Mouse (Mus musculus): ENCODE measurements around the gene Fosl2.
A peak's percentile ranks its signal among the peaks of the same experiment; 100 is the strongest.

The Fosl2 gene

DNA sequence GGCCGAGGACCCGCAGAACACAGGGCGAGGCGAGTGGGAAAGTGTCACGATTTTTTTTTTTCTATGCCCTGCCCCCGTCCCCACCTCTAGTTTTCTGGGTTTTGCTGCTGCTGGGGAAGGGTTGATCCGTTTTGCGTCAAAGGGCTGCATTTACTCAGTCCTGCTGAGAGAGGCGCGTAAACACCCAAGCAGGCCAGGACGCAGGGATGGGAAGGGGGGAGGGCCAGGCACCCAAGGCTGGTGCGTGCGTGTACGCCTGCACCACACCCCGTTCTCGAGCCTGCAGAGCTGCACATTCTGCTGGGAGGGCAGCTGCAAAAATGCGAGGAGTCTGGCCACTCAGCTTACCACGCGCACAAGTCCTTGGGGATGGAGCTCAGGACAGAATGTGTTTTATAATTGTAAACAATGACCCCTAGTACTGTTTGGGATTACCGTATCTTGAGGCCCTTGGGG is 2.0 kb upstream of the Fosl2 start:
- DNase-seq (ENCODE audit: low read depth, low spot score) = peak; percentile 78

DNA sequence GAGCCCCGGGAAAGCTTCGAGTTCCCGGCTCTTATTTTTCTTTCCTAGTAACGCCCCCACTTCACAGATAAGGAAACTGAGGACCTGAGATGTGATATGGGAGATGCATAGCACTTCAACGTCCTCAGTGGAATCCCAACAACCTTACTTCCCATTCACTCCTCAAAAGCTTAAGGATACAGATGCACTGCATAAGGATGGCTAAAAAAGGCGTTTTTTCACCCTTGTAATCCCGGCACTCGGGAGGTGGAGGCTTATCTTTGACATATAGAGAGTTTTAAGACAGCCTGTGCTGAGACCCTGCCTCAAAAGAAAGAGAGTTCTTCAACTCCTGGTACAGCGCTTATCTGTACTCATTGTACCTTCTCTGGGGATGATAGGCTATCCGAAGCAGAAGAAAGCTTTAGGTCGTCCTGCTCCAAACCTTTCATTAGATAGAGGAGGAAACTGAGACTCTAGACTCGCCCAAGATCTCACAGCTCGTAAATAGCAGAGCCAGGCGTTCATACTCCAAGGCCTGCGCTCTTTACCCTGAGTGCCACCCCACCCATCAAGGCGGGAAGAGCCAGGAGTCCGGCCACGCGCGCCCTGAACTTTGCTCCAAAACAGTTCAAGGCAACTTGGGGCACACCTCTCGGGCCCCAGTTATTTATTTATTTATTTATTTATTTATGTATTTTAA is 1.4 kb upstream of the Fosl2 start:
- peak; percentile 28 for DNase-seq (ENCODE audit: low read depth, low spot score)

DNA sequence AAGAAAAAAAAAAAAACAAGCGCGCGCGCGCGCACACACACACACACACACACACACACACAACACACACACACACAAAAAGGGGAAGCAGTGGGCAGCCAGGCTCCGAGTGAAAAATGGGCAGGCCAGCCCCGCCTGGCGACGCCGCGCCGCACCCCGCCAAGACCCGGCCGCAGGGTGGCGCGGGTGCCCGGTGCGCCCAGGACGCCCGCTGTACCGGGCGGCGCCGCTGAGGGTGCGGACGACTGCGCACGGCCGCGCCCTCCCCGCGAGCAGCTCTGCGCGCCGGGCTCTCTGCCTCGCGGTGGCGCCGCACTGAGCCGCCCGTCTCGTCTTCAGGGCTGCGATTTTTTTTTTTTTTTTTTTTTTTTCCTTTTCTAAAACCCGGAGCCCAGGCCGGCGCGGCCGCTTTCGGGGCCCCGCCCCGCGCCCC is 682 bp upstream of the Fosl2 start:
- DNase-seq (ENCODE audit: low read depth, low spot score) = peak; percentile 82

DNA sequence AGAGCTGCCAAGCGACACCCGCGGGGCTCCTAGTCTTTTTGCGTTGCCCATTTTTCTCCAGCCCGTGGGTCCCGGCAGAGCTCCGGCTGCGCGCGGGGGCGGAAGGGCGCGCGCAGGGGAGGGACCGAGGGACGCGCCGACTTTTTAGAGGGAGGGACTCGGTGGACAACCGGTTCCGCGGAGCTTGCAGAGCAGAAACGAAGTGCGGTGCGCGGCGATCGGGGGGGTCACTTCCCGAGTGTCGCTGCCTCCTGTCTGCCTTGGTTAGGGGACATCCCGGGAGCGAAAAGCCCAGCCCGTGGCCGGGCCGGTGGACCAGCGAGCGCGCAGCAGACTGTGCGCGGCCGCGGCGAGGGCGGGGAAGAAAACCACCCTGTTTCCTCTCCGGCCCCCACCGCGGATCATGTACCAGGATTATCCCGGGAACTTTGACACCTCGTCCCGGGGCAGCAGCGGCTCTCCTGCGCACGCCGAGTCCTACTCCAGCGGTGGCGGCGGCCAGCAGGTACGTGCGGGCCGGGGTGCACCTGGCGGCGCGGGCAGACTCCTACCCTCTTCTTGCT is 781 bp downstream of the Fosl2 start:
- DNase-seq (ENCODE audit: low read depth, low spot score) = peak; percentile 70

DNA sequence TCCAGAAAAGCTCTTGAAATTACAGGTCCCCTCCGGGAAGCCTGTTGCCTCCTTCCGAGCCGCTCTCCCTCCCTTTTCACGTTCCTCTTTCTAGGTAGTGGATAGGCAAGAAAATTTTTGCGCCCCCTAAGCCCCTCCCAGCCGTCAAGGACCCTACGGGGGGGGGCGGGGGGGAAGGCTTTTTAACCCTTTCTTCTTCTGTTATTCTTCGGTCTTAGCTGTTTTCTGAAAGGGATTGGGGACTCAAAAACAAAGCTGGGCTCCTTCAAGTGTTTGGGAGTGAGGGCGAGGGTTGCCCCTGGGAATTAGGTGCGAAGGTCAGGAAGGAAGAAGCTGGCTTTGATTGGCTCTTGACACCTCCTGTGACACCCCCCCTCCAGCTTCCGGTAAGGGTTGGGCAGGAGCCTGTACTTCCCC is 1.5 kb downstream of the Fosl2 start:
- peak; percentile 26 for DNase-seq (ENCODE audit: low read depth, low spot score)

DNA sequence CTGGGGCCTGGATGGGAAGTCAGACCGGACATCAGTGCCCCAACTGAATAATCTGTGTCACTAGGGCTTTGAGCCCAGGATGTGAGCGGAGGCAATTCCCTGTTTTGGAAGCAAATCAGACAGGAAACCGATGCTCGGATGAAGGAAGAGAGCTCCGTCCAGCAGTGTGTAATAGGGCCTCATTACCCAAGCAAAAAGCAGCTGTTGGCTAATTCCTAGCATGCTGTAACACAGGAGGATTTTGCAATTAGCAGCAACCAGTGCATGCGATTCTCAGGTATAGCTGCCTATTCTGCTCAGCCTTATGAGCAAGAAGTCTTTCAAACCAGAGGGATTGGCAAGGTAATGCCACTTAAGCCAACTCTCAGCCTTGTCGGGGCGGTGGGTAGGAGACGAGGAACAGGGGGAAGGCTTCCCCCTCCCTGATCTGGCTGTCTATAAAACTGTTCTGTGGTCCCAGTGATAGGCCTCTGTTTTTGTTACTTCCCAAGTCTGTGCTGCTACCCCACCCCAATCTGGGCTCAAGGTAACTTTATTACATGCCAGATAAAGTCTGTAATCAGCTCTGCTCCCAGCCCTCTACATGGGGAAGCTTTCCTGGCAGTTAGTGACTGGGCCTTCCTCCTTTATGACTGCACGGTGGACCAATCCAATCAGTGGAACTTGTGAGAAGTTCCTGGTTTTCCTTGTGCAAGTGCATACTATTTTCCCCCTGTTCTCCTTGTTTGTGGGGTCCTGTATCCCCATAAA is 3.0 kb downstream of the Fosl2 start:
- DNase-seq (ENCODE audit: low read depth, low spot score) = peak; percentile 20

DNA sequence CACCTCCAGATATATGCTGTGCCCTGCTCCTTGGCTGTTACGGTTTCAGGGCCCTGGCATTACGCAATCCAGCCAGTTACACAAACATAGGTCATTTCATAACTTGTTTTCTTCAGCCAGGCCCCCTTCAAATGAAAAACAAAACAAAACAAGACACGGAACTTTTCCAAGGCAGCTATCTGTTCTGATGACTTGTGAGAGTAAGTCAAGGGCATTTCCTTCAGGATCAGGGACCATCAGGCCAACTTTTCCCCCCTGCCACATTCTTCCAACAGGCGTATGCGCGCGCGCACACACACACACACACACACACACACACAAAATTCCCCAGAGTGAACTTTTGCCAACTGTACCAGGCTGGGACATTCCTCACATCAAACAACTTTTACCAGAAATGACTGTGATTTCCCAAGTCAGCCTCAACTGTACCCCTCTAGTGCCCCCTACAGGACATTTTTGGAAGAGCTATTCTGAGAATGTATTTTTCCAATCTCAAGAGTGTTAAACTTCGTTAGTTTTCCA is 4.0 kb downstream of the Fosl2 start:
- DNase-seq (ENCODE audit: low read depth, low spot score) = peak; percentile 82

DNA sequence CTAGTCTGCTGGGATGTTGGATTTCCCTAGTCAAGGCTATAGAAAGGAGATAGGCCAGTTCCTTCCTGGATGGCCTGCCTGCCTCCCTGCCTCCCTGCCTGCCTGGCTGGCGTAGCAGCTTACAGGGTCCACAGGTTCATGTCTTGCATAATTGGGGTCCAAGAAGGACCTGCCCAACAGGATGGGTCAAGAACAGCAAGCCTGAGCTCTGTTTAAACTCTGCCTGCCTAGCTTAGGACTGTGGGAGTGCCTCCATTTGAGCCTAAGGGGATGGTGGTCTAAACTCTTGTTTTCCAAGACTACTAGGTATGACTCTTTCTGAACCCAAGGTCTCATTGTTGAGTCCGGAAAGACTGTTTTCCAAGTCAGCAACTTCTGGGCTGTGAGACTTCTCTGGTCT is 6.3 kb downstream of the Fosl2 start:
- no peak for DNase-seq (ENCODE audit: low read depth, low spot score)

DNA sequence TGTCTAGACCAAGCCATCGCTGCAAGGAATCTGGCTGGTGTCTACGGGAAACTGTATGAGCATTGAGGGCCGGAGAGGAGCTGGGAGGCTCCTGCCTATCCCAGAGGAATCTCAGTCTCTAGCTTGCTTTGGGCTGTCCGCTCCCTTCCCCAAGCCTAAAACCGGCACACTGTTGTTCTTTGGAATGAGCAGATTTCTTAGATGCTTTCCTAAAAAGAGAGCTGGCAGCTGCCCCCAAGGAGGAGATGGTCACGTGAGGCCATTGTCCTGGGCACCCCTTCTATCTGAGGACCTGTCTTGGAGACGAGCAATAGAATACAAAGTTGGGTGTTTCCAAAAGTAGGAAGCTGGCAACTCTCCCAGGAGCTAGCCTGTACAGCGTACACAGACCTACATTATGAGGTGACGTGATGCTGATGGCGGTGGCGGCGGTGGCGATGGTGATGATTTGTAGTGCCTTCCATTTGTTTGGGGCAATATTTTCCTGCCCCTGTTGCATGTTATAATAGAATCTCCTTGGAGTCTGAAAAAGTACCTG is 7.9 kb downstream of the Fosl2 start:
- DNase-seq (ENCODE audit: low read depth, low spot score) = no peak

DNA sequence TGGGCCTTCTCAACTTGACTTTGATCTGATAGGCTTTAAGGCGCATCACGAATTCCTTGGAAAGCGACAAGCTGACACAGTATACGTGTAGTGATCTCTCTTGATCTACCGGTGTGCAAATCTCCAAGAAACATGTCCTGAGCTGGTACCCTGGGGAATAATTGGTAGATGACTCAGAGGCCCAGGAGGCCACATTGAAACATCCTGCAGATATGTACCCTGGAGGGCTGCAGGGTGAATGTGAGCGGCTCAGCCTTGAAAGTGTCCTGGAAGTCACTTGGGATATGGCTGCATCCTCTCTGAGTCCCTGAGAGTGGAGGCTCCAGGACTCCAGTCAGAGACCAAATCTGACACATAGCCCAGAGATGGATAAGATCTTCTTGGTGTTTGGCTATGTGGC is 10.7 kb downstream of the Fosl2 start:
- DNase-seq (ENCODE audit: low read depth, low spot score) = no peak

DNA sequence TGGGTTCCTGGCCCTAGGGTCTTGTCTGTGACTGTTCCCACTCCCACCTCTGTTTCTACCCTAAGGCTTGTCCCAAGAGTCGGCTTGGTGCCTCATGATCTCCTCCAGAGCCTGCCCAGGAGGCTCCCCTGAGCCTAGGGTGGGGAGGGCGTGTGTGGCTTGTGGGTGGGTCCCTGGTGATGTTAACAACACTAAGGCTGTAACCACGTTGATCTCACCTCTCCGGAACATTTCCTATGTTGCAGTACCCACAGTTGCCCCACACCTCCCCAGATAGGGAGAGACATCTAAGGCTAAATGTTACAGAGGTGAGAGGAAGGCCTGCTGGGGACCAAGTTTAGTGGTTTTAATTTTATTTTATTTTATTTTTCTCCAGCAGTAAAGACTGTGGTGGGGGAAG is 13.0 kb downstream of the Fosl2 start:
- DNase-seq (ENCODE audit: low read depth, low spot score) = no peak

DNA sequence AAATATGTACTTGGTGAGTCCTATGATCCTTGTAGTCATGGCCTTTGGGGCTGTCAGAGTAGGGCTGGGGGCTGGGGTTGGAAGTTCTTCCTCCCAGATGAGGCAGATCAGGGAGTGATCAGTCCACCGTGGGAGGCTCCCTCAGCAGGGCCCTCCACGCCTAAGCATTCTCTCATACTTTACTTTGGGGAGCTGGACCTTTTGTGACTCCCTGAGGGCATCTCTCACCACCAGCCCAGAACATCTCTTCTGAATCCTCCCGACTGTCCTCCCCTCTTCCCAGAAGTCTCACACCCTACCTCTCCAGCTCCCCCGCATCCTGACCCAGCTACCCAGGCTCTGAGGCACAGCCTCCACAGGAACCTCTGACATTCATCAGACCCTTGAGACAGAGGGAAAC is 15.6 kb downstream of the Fosl2 start:
- no peak for DNase-seq (ENCODE audit: low read depth, low spot score)

DNA sequence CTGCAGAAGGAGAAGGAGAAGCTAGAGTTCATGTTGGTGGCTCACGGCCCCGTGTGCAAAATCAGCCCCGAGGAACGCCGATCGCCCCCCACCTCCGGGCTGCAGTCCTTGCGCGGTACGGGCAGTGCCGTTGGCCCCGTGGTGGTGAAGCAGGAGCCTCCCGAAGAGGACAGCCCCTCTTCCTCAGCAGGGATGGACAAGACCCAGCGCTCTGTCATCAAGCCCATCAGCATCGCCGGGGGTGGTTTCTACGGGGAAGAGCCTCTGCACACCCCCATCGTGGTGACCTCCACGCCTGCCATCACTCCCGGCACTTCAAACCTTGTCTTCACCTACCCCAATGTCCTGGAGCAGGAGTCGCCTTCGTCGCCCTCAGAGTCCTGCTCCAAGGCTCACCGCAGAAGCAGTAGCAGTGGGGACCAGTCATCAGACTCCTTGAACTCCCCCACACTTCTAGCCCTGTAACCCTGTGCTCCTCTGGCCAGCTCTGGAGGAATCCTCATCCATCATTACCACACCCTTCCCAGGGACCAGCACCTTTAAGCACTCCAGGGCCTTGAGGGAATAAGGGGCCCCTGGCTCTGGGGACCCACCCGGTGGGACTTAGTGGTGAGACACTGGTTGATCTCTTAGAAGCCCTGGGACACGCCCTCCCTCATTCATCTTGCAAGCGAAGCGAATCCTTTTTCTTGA is 17.3 kb downstream of the Fosl2 start:
- DNase-seq (ENCODE audit: low read depth, low spot score) = no peak

DNA sequence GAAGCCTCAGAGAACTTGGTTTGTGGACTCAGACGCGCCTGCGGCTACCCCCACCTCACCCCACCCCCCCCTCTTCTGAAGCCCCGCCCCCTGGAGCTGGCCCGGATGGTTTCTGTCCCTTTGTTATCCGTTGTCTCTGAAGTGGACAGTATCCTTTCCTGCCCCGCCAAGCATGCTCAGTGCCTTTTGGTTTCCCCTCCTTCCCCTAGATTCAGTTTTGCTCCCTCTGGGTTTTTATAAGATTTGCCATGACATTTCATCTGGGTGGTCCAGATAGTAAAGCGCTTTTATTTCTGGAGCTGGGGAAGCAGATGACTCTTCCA is 17.8 kb downstream of the Fosl2 start:
- no peak for DNase-seq (ENCODE audit: low read depth, low spot score)

DNA sequence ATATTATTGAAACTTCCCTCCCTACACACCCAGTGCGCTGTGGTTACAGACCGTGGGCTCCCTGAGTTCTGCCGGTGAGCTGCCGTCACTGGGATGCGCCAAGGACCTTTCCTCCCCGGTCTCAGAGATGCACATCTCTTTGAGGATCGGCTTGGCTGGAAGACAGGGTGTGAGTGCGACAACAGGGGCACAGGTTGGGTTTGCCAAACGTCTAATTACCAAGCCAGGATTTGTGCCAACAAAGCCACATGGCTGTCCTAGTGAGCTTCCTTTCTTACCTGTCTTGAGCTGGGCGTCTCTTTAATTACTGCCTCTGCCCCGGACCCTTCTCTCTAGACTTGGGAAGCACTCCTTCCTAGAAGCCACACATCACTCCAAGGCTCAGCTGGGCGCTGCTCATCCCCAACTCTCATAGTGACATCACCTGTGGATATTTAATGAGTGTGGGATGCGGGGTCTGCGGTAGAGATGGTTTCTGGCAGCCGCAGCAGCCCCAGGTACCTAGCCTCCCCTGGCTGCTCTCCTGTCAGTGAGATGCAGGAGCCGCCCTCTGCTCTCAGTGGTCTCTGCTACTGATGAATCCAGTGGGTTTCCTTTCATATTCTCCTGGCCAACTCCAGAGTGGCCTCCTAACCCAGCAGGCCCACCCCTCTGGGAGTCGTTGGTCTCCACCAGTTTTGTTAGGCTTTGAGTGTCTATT is 18.3 kb downstream of the Fosl2 start:
- no peak for DNase-seq (ENCODE audit: low read depth, low spot score)

DNA sequence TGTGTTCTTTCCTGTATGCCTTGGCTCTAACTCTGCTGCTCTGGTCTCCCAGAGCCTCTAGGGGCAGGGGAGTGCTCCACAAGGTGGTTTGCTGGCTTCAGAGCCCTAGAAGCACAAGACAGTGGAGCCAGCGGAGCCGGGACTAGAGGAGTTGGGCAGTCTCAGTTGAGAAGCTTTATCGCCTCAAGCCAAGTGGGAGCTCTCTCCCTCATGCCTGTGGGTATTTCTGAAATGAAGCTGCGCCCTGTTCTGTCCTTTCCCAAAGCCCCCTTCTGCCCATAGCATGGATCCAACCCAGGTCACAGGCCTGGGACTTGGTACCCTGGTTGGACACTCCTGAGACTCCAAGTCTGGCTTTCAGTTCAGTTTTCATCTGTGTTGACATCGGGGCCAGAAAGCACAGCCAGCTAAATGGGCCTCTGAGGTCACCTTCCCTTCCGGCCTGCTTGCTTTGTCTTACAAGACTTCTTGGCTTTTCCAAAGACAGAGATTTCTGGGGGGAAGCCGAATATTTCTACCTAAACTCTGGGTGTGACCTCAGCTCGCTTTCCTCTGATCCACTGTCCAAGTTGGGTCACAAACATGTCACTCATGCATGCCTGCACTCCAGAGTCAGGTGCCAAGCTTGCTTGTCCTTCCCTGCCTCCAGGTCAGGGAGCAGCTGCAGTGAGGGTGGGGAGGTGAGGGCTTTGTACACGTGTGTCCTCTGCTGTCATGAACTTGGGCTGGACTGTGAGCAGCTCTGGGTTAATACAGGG is 19.5 kb downstream of the Fosl2 start:
- DNase-seq (ENCODE audit: low read depth, low spot score) = no peak

DNA sequence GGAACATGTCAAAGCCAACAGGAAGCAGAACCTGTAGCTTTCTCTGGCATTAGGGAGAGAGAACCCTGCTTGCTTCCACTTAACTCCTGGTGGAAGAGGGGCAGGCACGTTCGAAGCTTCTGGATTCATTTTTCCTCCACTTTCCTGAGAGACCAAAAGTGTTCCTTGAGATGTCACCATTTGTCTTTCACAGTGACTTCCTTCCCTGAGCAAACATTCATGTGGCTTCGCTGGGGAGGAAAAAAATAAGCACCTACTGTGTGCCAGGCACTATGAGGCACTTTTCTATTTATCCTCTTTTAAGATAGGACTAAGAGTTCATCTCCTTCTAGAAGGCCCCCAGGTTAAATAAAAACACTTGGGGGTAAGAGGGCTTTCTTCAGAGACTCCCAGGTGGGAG is 20.3 kb downstream of the Fosl2 start:
- DNase-seq (ENCODE audit: low read depth, low spot score) = no peak

DNA sequence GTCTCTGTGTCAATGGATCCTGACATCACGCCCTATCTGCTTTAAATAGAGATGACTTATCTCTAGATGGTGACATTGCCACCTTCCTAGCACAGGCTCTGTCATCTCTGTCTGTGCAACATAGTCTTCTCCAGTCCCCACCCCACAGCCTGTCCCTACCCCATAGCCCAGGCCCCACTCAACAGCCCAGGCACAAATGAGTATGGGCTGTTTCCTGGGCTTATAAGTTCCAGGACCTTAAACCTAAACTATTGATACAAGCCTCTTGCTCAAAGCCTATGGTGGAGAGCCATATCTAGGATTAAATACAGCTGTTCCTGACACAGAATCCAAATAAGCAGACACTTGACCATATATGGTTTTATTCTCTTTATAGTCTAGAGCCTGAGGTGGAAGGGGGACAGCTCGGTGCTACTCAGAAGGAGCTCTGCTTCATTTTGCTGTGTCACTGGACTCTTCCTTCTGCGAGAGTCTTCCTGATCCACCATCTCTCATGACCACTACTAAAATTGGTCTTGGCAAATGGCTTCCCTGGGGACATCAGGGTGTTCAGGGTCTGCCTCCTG is 28.0 kb downstream of the Fosl2 start:
- no peak for DNase-seq (ENCODE audit: low read depth, low spot score)

DNA sequence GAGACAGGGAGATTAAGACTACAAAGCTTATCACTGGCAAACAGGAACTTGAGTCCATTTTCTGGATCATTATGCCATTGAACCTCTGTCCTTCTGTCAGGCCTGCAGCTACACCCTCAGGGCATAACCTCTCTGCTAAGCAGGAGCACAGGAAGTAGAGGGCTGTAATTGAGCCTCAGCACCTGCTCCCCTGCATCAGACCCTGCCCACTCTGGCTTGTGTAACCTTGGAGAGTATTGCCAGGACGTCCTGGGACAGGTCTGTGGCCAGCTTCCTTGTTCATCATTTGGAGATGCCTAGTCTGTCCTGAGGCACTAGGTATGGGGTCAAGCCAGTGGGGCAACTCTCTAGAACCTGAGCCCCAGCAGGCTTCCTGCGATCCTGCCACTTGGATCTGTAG is 36.6 kb downstream of the Fosl2 start:
- no peak for DNase-seq (ENCODE audit: low read depth, low spot score)

DNA sequence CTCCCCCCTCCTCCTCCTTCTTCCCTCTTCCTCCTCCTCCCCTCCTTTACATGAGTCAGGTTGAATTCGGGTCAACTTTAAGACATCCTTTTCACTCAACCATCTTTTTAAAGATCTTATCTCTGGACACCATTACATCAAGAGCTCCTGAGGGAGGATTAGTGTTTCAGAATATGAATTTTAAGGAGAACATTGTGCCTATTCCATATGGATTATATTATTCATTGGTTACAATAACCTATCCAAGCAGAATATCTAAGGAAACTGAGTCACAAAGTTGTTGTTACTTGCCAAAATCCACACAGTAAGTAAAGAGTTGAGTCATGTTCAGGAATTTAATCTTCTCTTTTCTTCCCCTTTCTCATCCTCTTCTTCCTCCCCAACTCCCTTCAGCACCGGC is 41.2 kb downstream of the Fosl2 start:
- no peak for DNase-seq (ENCODE audit: low read depth, low spot score)
